Mouse (Mus musculus): ENCODE measurements around the gene Aco2. TPM values are rescaled to one million over a fixed set of nuclear protein-coding genes. Genes with fewer than 3 reads are reported as not detected.

Gene Aco2
- total RNA-seq, 4 experiments from 2014 or later: 297 to 630 (median 469) TPM

DNA sequence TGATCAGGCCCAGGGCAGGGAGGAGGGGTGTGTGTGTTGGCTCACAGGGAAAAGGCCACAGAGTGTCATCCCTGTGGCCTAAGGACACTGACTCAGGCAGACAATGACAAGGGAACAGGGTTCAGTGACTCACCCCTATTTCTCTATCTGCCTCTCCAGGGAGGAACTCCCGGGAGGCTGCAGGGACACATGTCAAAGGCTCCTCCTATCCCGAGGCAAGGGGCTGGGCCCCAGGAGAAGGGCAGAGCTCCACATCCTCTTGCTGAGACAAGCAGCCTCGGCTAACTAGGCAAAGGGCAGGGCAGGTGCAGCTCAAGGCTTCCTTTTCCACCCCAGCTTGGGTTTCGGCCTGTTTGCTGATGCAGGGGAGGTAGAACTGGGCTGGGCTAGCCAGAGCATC, 26.4 kb upstream of the Aco2 start:
- DNase-seq: peak; percentile 93

DNA sequence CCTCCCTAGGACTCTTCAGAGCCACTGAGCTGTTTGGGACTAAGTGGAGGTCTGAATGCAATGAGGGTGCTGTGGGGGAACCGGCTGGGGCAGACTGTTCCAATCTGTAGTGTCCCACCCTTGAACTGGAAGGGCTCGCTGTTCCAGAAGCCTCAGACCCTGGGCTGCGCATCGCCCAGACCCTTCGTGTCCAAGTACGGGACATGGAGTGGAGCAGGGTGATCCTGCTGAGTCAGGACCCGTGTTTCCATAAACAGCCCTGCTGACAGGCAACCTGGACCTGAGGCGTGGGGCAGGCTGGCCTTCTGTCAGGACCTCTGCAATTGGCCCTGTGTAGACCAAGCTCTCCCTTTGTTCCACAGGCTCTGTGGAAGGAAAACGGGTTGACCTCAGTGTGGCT, 25.4 kb upstream of the Aco2 start:
- no peak for DNase-seq

DNA sequence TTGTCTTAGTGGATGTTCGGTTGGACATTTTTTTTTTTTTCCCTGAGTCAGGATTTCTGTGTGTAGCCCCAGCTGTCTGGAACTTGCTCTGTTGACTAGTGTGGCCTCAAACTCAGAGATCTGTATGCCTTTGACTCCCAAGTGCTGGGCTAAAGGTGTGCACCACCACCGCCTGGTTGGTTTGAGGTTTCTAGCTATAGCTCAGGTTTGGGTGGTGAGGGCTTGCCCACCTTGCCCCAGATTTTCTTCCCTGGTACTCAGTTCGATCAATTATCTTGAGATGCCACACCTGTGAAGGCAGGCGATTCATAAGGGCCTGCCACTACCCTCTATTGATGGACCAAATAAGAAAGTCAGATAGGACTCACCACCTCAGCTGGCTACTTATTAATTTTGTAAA, 24.9 kb upstream of the Aco2 start:
- DNase-seq: no peak

DNA sequence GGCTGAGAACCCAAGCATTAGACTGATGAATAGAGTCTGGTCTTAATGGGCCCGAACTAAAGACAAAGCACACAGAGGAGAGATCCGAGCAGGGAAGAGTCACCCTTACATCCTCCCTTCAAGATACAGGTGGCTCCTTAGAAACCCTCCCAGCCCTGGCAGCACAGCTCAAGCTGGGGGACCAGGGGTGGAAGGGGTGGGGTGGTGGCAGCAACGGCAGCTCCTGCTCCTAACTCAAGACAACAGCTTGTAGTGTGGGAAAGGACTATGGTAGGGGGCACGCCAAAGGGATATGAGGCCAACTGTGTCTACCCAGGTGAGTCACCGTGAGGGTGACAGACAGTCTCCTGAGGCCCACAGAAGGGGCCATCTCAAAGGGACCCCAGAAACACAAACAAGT, 24.2 kb upstream of the Aco2 start:
- DNase-seq: no peak

DNA sequence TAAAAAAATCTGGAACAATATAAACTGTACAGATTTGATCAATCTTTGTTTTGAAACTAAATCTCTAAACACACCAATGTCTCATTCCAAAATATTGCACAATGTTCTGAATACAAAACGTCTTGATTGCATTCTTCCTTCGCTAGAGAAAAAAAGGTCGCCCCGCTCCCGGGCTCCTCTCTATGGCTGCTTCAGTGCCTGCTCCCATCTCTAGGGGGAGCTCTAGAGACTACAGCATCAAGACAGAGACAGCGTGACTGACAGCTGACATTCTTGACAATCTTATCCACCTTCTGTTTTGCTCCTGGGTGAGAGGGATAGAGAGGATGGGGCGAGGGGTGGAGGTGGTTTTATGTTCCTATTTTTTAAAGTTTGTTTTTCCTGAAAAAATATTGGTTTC, 23.8 kb upstream of the Aco2 start:
- DNase-seq: no peak

DNA sequence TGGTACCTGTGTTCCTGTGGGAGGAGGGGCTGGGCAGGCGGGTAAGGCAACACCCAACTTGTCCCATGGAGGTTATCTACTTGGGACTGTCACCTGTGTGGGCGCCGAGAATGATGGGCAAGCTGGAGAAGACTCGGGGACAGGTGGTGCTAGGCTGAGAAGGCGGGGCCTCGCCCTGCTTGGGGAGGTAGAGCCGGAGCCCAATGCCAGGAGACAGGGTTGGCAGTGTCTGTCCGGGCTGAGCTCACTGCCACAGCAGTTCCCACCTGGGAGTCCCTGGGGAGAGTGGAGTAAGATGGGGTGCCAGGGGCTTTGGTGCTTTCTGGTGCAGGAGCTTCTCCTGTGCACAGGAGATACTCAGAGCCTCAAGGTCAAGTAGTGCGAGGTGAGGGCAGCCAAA, 23.0 kb upstream of the Aco2 start:
- no peak for DNase-seq

DNA sequence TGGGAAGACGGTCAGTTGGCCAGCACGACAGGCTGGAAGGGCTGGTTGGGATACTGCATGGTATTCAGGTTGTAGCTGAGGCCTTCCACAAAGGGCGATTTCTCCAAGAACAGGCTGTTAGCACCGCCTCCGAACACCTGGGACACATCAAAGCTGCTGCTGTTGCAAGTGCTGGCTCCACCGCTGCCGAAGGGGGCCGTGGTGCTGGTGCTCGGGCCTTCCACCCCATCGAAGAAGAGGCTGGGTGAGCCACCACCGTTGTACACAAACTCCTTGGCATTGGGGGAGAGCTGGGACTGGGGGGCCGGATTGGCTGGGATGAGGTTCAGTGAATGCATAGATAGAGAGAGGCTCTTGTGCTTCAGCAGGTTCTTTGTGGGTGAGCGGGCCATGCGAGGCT, 21.4 kb upstream of the Aco2 start:
- no peak for DNase-seq

DNA sequence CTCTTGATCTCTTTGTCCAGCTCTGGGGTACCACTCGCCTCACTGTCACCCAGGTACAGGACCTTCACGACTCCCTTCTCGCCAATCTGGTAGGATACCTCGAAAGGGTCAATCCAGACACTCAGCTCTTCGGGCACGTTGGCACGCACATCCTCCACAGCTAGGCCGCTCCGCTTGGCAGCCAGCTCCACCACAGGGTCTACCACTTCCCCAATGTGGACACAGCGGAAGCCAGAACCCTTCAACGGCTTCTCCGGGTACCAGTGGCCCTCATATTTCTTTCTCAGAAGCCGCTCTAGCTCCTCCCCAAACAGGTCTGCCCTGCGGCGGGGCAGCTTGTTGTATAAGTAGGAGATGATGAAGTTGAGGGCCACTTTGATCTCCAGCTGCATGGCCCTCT, 20.7 kb upstream of the Aco2 start:
- DNase-seq: no peak

DNA sequence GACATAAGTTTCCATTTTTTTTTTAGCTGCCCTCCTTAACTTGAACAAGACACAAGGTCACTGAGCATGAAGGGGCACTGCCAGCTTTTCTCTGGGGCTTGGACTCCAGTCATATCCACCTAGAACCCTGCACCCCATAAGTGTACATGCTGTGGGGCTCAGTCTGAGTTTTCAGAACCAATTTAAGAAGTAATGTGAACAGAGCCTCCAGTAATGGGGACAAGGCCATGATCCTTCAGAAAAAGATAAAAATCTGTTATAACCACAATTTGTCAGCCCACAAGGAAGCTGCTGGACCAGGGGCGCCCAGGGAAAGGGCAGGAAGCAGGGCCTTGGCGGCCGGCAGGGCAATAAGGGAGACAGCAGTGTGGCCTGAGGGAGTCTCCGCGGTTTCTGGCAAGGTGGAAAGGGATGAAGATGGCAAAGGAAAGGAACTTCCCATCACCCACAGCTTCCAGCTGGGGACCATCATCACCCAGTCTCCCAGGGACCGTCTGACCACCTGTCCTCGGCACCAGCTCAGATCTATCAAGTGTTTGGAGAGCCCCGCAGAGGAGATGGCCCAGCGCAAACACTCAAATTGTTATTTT, 19.6 kb upstream of the Aco2 start:
- DNase-seq: peak; percentile 65

DNA sequence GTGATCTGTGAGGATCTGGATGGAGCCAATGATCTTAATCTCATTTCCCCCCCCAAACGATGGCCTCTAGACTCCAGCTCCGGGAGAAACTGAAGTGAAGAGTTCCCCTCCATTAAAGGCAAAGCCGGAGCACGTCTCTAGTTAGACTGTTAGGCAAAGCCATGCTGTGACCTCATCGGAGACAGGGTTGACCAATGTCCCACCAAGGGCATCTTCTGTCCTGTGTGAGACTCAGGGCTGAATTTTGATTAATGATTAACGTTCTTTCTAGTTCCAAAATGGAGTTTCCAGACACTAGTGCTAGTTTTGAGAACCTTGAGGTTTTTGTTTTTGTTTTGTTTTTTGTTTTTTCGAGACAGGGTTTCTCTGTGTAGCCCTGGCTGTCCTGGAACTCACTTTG, 19.0 kb upstream of the Aco2 start:
- DNase-seq: peak; percentile 65

DNA sequence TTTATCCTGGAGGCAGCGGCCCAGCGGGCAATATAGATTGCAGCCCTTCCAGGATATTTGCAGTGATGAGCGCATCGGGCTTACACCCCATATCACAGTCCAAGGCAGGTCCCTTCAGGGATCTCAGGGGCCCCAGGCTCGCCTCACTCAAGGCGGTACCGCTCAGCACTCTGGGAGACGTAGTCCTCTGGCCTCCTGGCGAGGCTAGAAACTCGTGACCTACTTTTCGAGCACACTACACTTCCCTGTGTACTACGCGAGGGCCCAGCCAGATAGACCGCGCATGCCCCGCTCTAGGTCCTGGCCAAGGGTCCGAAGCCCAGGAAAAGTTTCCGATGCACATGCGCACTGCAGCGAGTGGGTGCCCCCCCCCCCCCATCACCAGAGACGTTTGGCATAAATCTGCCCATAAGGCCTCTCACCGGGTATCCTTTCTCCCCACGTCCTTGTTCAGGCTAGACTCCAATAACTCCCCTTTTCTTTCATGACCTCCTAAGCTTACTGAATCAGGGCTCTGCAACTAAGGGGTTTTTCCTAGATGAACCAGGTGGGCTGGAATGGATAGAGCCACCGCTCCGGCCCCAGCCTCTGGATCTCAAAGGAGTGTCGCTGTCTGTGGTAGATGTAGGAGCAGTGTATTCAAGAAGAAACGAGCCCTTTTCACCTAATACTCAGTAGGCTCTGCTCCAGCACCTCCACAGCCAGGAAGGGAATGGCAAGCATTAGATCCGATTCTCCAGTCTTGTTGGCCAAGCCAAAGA, 15.9 kb upstream of the Aco2 start:
- DNase-seq: peak; percentile 89

DNA sequence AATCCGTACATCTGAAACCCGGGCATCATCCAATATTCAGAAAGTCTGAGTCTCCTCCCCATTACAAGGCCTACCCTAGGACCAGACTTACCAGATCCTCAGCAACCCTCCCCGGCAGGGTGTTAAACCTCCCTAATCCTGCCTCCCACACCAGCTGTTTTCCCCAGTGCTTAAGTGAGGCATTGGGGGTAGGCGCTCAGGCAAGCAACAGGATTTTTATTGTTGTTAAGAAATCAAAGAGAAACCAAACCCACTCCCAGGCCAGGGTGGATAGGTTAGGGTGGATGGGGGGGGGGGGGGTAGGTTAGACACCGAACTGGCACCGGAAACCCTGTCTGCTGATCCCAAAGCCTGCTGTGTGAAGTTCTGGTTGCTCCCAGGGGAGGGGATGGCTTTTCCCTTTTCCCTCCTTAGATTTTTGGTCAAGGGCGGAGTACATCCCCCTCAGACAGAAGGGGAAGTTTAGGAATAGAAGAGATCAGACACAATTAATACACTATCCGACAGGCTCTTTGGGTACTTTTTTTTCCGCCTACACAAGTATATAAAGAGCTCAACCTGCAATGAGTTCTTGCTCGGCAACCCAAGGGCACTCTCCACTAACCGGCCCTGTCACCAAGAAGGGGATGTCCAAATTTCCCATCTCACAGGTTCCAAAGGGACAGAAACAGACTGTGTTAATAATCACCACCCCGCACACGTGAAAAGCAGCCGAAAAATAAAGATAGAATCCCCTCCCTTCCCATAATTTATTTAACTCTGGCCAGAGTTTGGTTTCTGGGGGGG, 15.0 kb upstream of the Aco2 start:
- DNase-seq: no peak

DNA sequence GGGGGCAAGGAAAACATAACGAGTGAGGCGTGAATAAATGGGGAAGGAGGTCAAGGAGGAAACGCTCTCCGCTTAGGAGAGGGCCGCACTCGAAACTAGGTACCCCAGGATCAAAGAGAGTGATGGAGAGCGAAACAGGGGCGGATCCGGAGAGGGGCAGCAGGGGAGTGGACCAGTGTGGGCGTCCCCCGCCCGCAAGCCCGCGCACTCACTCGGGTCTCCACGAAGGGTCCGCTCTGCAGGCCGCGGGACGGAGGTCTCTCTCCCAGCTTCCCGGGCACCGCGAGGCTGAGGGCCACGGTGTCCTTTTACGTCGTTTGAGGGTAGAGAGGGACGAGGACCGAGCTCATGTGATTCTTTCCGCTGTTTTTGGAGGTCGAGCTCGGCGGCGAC, 14.4 kb upstream of the Aco2 start:
- DNase-seq: peak; percentile 54

DNA sequence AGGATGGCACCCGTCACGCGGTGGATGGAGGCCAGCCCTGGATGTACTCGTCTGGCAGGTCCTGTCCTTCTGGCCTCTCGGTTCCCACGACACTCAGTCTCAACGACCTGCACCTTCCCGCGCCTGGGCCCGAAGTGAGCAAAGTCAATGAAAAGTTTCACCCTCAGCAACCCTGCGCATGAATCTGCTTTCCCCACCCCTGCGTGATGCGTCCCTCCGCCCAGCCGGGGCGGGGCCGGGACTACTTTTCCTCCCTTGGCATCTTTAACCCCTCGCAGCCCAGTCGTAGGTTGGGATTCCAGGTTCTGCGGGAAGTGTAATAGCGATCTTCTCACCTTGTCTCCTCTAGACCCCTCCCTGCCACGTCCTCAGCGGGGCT, 14.0 kb upstream of the Aco2 start:
- peak; percentile 91 for DNase-seq

DNA sequence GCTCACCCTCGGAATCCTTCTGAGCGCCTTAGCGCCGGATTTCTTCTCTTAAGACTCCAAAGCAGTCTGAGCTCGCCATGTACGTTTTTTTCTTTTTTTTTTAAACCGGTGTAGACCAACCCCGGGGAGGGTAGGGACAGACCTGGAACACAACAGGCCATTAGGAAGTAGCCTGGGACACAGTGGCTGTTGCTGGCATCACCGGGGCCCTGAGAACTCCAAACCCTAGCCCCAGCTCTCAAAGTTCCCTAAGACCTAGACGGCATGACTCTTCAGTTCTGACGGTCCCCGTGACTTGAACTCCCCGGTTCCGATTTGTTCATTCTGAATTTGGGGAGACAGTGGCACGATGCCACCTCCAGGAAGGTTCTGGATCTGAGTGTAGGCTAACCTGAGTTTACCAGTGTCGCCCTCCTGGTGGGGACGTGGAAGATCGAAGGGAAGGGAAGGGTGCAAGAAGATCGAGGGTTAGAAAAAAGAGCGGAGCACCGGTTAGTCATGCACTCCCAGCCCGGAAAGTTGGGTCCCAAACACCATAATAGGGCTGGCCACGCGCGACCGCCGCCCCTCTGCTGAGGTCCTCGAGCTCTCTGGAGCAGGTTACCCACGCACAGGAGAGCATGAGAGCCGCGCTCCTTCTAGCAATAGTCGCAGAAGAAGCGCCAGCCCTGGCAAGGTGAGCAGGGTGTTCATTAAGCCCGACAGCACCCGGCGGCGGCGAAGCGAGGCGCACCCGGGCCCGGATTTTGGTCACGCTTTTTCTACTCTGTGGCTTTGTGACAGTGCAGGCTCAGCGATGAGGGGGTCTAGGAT, 13.4 kb upstream of the Aco2 start, which contains the start of gene Tob2:
Gene Tob2 (minus strand): TSS at position 280 of the 813 bp plus-strand sequence.
- peak; percentile 77 for DNase-seq

DNA sequence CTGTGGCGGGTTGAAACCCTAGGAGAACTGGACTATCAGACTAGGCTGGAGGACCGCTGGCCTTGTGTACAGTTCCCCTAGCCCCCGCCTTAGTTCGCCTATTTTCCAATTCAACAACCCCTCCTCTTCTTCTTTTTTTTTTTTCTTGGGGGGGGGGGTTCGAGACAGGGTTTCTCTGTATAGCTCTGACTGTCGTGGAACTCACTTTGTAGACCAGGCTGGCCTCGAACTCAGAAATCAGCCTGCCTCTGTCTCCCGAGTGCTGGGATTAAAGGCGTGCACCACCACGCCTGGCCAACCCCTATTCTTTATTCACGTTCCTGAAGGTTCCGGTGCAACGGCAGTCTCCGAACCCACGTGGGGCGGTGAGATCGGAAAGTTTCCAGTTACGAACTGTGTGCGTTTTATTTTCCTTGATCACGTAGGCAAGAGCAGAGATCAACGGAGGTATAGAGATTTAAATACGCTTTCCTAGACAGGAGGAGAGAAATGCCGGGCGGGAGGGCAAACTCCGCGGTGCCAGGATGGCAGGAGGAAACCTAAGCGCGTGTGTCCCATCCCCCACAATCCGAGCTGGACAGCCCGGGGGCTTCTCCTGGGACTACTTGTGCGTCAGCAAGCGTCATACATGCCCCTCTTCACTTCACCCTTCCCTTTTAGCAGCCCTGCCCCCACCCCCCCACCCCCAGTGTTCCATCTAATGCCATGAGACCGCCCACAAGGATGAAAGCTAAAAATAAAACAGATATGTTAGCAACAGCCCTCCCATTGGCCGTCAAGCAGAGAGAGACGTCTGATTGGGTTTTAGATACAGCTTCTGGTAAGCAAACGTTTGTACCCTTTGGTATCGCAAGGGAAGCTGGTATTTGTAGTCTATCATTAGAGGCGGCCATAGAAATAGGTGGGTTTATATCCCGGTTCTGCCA, 12.5 kb upstream of the Aco2 start:
- peak; percentile 86 for DNase-seq

DNA sequence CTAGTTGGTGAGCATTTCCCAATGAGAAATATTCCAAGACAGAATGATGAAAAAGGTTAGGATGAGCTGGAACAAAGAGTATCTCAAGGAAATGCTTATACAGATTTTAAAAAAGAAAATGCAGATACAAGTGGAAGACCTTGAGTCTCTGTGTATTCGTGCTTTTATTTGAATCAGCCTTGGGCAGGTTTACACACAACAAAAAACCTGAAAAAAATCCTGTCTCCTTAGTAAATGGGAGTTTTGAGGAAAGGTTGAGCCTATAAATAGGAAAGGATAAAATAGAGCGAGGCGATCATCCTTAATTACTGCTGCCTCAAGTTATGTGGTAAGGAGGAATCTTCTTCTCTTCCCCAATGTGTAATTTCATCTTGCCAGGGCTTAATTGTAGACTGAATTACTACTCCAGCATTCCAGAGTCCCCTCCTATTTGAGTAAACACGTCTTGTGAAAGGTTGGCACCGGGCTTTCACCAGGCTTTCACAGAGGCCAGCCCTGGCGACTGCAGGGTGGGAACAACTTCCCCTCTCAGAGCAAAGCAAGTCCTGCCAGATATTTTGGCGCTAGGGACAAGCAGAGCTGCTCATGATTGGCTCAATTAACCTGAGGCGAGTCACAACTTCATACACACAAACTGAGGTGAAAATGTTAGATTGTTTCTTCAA, 11.5 kb upstream of the Aco2 start:
- no peak for DNase-seq

DNA sequence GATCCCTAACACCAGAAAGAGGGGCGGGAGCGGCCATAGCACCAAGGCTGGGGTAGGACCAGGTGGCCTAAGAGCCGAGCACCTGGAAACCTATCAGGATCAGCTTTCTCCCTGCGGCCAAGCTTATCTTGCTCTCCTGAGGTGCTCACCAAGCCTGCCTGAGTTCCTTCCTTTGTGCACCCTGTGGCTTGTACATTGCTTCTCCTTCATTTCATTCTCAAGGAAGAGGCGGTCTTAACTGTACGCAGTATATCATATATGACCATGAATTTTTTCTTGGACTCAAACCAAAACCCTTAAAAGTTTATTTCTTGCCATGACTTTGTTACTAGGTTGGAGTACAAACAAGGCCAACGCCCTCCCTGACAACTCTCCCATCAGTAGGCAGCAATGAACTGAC, 7.9 kb upstream of the Aco2 start:
- DNase-seq: no peak

DNA sequence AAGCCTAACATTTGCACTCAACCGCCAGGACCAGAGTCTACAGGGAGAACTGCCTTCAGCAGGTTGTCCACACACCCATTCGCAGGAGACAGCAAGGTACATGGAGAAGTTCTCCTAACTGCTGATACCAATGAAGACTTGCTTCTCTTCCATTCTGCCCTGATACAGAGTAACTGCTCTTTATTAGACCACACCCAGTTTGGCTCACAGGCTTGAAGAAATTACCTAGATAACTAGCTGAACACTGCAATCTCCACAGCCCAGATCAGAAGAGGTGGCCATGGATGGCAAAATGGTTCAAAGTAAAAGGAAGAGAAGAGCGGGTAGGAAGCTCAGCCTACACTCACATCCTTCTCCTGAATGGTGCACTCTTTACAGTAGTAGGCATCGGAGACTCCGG, 2.1 kb upstream of the Aco2 start:
- DNase-seq: no peak

DNA sequence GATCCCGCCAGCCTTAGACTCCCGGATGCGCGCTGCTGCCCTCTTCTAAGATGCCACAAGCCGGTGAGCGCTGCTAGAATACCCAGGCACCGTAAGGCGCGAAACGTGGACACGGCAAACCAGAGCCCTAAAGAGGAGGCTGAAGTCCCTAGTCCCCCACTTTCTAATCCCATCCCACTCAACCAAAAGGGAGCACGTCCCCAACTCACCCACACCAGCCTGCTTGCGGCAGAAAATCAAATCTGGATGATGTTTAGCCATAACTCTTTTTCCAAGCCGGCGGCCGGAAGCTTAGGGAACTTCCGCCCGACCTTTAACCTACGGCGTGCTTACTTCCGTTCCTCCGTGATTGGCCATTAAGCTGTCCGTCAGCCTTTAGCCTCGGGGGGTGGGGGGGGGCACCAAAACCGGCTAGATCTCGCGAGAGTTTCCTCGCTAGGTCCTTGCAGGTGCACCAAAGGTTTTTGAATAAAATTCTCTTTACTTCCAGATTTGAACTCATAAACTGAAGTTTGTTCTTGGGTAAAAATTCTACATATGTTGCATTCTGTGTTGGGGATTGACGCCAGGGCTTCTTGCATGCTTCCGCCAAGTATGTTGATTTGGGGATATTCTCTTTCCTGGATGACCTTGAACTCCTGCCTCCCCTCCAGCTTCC, 376 bp upstream of the Aco2 start, which contains the start of gene Phf5a:
Gene Phf5a (minus strand): TSS at position 308 of the 658 bp plus-strand sequence.
- peak; percentile 78 for DNase-seq
